Mouse (Mus musculus) MEL (cell line): ENCODE measurements around the gene Lonrf2. TPM values are rescaled to one million over a fixed set of nuclear protein-coding genes. Genes with fewer than 3 reads are reported as not detected.
A peak's percentile ranks its signal among the peaks of the same experiment; 100 is the strongest.

Experiments
- DNase-seq: peaks from one replicate; pipeline ENCODE4 v3.0.0; 2011; ENCODE audit warnings: low read depth, low spot score
- H3K27ac ChIP-seq: 2 replicates; pipeline ENCODE4 v1.5.1; 2012; ENCODE audit warnings: low read depth, mild to moderate bottlenecking, control low read depth, low read length, moderate library complexity; ENCODE audit not compliant: control insufficient read depth
- H3K27me3 ChIP-seq, 2 experiments: fragments of 150-350 bp in 1 of 2; sonication (generic) in 1 of 2; 2 replicates each; pipeline ENCODE4 v1.6.1; 2012; ENCODE audit warnings: low read length in 2 of 2, mild to moderate bottlenecking in 2 of 2, improper control_type of control experiment in 1 of 2, moderate library complexity in 1 of 2; ENCODE audit not compliant: insufficient read depth in 2 of 2, control insufficient read depth in 1 of 2
- H3K36me3 ChIP-seq, 2 experiments: 2 replicates each; pipeline ENCODE4 v1.6.1; 2012 to 2014; ENCODE audit warnings: low read length in 2 of 2, improper control_type of control experiment in 1 of 2, inconsistent platforms in 1 of 2, mild to moderate bottlenecking in 1 of 2; ENCODE audit not compliant: insufficient read depth in 2 of 2, control insufficient read depth in 1 of 2
- H3K4me1 ChIP-seq, 2 experiments: fragments of 150-350 bp in 1 of 2; sonication (generic) in 1 of 2; 2 replicates each; pipeline ENCODE4 v1.6.1; 2012; ENCODE audit warnings: low read length in 2 of 2, improper control_type of control experiment in 1 of 2, mild to moderate bottlenecking in 1 of 2; ENCODE audit not compliant: insufficient read depth in 2 of 2, control insufficient read depth in 1 of 2
- H3K4me3 ChIP-seq, 2 experiments: fragments of 150-350 bp in 1 of 2; sonication (generic) in 1 of 2; 2 replicates each; pipeline ENCODE4 v1.5.1; 2012; ENCODE audit warnings: low read depth in 2 of 2, low read length in 2 of 2, mild to moderate bottlenecking in 2 of 2, moderate library complexity in 2 of 2, control low read depth in 1 of 2, improper control_type of control experiment in 1 of 2; ENCODE audit not compliant: control insufficient read depth in 1 of 2, insufficient read depth in 1 of 2
- H3K79me2 ChIP-seq: 2 replicates; pipeline ENCODE4 v1.6.1; 2012; ENCODE audit warnings: mild to moderate bottlenecking, low read length, moderate library complexity; ENCODE audit not compliant: control insufficient read depth, poor library complexity, insufficient read depth
- H3K9ac ChIP-seq: 2 replicates; pipeline ENCODE4 v1.6.1; 2012; ENCODE audit warnings: low read depth, mild to moderate bottlenecking, control low read depth, low read length, moderate library complexity; ENCODE audit not compliant: control insufficient read depth, poor library complexity, severe bottlenecking
- H3K9me3 ChIP-seq: fragments of 150-350 bp; sonication (generic); replicated peaks from 2 replicates; pipeline ENCODE4 v1.6.1; 2012; ENCODE audit warnings: mild to moderate bottlenecking, low read length, improper control_type of control experiment, moderate library complexity; ENCODE audit not compliant: insufficient read depth
- CHD2 ChIP-seq: IDR thresholded peaks from 2 replicates; pipeline ENCODE4 v1.6.1; 2011; ENCODE audit warnings: low read length, improper control_type of control experiment
- CTCF ChIP-seq, 3 experiments: IDR thresholded peaks in 2 of 3; conservative IDR thresholded peaks in 1 of 3; 2 replicates each; pipeline ENCODE4 v1.5.1; 2011 to 2012; ENCODE audit warnings: low read length in 3 of 3, low read depth in 2 of 3, mild to moderate bottlenecking in 2 of 3, improper control_type of control experiment in 1 of 3, inconsistent platforms in 1 of 3, mixed read lengths in 1 of 3, moderate library complexity in 1 of 3; ENCODE audit not compliant: control insufficient read depth in 1 of 3, insufficient read depth in 1 of 3, poor library complexity in 1 of 3, severe bottlenecking in 1 of 3
- ETS1 ChIP-seq: IDR thresholded peaks from 2 replicates; pipeline ENCODE4 v1.6.1; 2012; ENCODE audit warnings: low read depth, mild to moderate bottlenecking, inconsistent platforms, low read length, improper control_type of control experiment, moderate library complexity
- KAT2A ChIP-seq: conservative IDR thresholded peaks from 2 replicates; pipeline ENCODE4 v1.6.1; 2012; ENCODE audit warnings: low read depth, low read length, improper control_type of control experiment, inconsistent platforms
- MEF2A ChIP-seq: IDR thresholded peaks from 2 replicates; pipeline ENCODE4 v1.6.1; 2014; ENCODE audit warnings: low read depth, mild to moderate bottlenecking, inconsistent platforms, low read length, improper control_type of control experiment; ENCODE audit not compliant: poor library complexity, insufficient replicate concordance, severe bottlenecking; ENCODE audit errors: extremely low read depth
- MYB ChIP-seq: IDR thresholded peaks from 2 replicates; pipeline ENCODE4 v1.6.1; 2011; ENCODE audit warnings: mild to moderate bottlenecking, low read depth, low read length, improper control_type of control experiment
- MYC ChIP-seq: IDR thresholded peaks from 2 replicates; pipeline ENCODE4 v1.6.1; 2011; ENCODE audit warnings: low read depth, mild to moderate bottlenecking, low read length, improper control_type of control experiment, moderate library complexity
- POLR2AphosphoS5 ChIP-seq: IDR thresholded peaks from 2 replicates; pipeline ENCODE4 v1.6.1; 2012; ENCODE audit warnings: low read depth, borderline replicate concordance, mild to moderate bottlenecking, inconsistent platforms, low read length, moderate library complexity, mixed read lengths
- RAD21 ChIP-seq: IDR thresholded peaks from 2 replicates; pipeline ENCODE4 v1.6.1; 2011; ENCODE audit warnings: mild to moderate bottlenecking, low read depth, low read length, improper control_type of control experiment
- RCOR1 ChIP-seq: IDR thresholded peaks from 2 replicates; pipeline ENCODE4 v1.6.1; 2012; ENCODE audit warnings: low read depth, mild to moderate bottlenecking, inconsistent platforms, low read length, improper control_type of control experiment
- SIN3A ChIP-seq: IDR thresholded peaks from 2 replicates; pipeline ENCODE4 v1.6.1; 2012; ENCODE audit warnings: low read length, improper control_type of control experiment, inconsistent platforms
- SMC3 ChIP-seq: IDR thresholded peaks from 2 replicates; pipeline ENCODE4 v1.6.1; 2011; ENCODE audit warnings: low read depth, low read length, improper control_type of control experiment
- TBP ChIP-seq: IDR thresholded peaks from 2 replicates; pipeline ENCODE4 v1.8.0; 2011; ENCODE audit warnings: low read depth, low read length, improper control_type of control experiment
- TCF12 ChIP-seq: IDR thresholded peaks from 2 replicates; pipeline ENCODE4 v1.6.1; 2014; ENCODE audit warnings: low read depth, mild to moderate bottlenecking, inconsistent platforms, low read length, improper control_type of control experiment, moderate library complexity
- USF1 ChIP-seq: IDR thresholded peaks from 2 replicates; pipeline ENCODE4 v1.6.1; 2014; ENCODE audit warnings: low read depth, mild to moderate bottlenecking, inconsistent platforms, low read length, improper control_type of control experiment, moderate library complexity
- USF2 ChIP-seq, 2 experiments: IDR thresholded peaks; 2 replicates each; pipeline ENCODE4 v1.6.1; 2011 to 2012; ENCODE audit warnings: improper control_type of control experiment in 2 of 2, low read length in 2 of 2, borderline replicate concordance in 1 of 2, inconsistent platforms in 1 of 2, low read depth in 1 of 2, mild to moderate bottlenecking in 1 of 2; ENCODE audit not compliant: insufficient read depth in 1 of 2
- polyA plus RNA-seq, 2 experiments: library from polyadenylated mRNA; stranded (reverse) in 1 of 2; unstranded in 1 of 2; fragments of >175 nt in 1 of 2; fragments of >200 nt in 1 of 2; gene quantifications; 2 replicates each; pipeline versions ENCODE4 v1.2.1 to v1.2.4; 2012; ENCODE audit warnings: low replicate concordance in 2 of 2, low read depth in 1 of 2; ENCODE audit not compliant: insufficient read length in 2 of 2, insufficient read depth in 1 of 2, missing spikeins in 1 of 2
- total RNA-seq: library from RNA; depleted of rRNA; stranded (reverse); fragments of 300-350 nt; gene quantifications from 2 replicates; pipeline ENCODE4 v1.2.3, GENCODE M21; 2012

Gene Lonrf2
- total and polyA plus RNA-seq, 3 experiments, result not detected

DNA sequence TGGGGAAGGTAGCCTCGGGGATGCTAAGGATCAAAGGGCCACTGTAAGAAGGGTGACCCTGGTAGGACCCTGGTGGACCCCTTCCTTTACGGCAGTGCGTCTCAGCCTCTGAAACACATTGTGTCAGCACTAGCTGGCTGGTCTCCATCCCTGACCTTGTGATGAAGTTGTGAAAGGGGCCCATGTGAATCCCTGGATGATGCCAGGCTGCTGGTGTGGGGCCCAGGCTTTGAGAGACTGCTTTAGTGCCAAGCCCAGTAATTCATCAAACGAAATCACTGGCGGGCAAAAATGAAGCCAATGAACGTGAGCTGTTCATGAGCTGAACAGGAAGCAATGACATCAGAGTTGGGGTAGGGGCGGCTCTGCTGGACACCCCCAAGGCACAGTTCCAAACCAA is 50.2 kb downstream of the Lonrf2 start:
- TF ChIP-seq TCF12, result no peak
- TF ChIP-seq CHD2, result no peak
- no peak for TF ChIP-seq USF2 (IDR thresholded peaks at IDR 0.05; ENCODE audit: borderline replicate concordance in 1 of 2, insufficient read depth in 1 of 2, low read depth in 1 of 2, low read length in 2 of 2)
- TF ChIP-seq, all 39 proteins: peak for 0
- Histone ChIP-seq H3K9me3 (no peaks in the 10 kb centered on the region), H3K4me1 (no peaks in the 10 kb centered on the region), H3K79me2 (no peaks in the 10 kb centered on the region), H3K27ac (no peak overlapping the region), H3K4me3 (no peak overlapping the region), H3K9ac (no peak overlapping the region), H3K36me3 (no peaks in the 10 kb centered on the region), H3K27me3 (no peaks in the 10 kb centered on the region)
- DNase-seq, result no peak

DNA sequence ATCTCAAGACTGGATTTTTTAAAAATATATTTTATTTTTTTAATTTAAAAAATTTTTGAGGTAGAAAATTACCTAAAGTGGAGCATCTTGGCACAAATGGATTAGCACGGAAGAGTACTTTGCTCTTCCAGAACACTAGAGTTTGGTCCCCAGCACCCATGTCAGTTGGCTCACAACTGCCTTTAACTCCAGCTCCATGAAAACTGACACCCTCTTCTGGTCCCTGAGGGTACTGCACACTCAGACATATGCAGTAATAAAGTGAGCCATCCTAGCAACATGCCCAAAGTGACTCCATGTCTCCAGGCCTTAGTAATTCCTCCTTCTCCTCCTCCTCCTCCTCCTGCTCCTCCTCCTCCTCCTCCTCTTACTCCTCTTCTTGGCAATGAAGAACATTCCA is 58.2 kb downstream of the Lonrf2 start:
- Histone ChIP-seq H3K4me1 (no peaks in the 10 kb centered on the region; a peak in 2 of 4 replicates), H3K9me3 (no peaks in the 10 kb centered on the region)
- TF ChIP-seq SMC3 (peak; percentile 44), POLR2AphosphoS5 (no peak), RAD21 (peak; percentile 21), CTCF (IDR thresholded peaks at IDR 0.05 in 2 of 3, conservative IDR thresholded peaks at IDR 0.05 in 1 of 3; ENCODE audit: control insufficient read depth in 1 of 3, insufficient read depth in 1 of 3, low read depth in 2 of 3, low read length in 3 of 3, poor library complexity in 1 of 3, severe bottlenecking in 1 of 3) (peak; percentile 14 to 45 (median 43); a peak in 5 of 6 replicates)
- TF ChIP-seq, all 39 proteins: peak for 3
- H3K79me2 ChIP-seq, result no peaks in the 10 kb centered on the region
- no peak overlapping the region for H3K27ac ChIP-seq
- no peak overlapping the region for H3K4me3 ChIP-seq
- H3K9ac ChIP-seq, result no peak overlapping the region
- DNase-seq, result peak; percentile 23
- no peaks in the 10 kb centered on the region for H3K27me3 ChIP-seq
- no peaks in the 10 kb centered on the region for H3K36me3 ChIP-seq

DNA sequence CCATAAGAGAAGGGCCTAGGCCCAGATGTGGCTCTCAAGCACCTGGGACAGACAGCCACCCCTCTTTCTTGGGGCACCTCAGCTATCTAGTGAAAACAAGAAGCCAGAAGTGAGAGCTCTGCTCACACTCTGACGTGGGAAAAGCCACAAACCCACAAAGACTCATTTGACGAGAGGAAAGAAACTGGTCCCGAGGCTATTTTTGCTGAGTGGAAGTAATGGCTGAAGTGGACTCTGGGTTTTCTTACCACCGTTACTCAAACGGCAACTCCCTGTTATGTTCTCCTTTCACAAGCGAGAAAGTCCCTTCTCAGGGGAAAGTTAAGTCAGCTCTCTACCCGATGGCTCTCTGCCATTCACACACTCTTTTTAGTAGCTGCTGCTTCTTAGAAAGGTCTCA is 59.0 kb downstream of the Lonrf2 start:
- Histone ChIP-seq H3K27me3 (no peaks in the 10 kb centered on the region), H3K9me3 (no peaks in the 10 kb centered on the region), H3K27ac (no peak overlapping the region), H3K4me1 (no peaks in the 10 kb centered on the region; a peak in 2 of 4 replicates), H3K79me2 (no peaks in the 10 kb centered on the region), H3K9ac (no peak overlapping the region), H3K36me3 (no peaks in the 10 kb centered on the region), H3K4me3 (no peak overlapping the region)
- DNase-seq, result peak; percentile 36
- no peak for TF ChIP-seq POLR2AphosphoS5
- no peak for TF ChIP-seq TCF12
- no peak for TF ChIP-seq MYB
- no peak for TF ChIP-seq SIN3A
- no peak for TF ChIP-seq TBP
- no peak for TF ChIP-seq USF1
- TF ChIP-seq CHD2, result no peak
- no peak for TF ChIP-seq ETS1
- TF ChIP-seq MYC, result no peak
- no peak for TF ChIP-seq KAT2A
- no peak for TF ChIP-seq RCOR1
- no peak for TF ChIP-seq SMC3
- no peak for TF ChIP-seq MEF2A
